Mouse (Mus musculus): ENCODE measurements at regions not wholly inside any gene's neighbourhood (a gene's known extent, or its start where the extent isn't known, plus 50 kb on each side); places are given as distances from the start of the nearest gene placed in this dataset.
"Not testable (repeated sequence)": the region's sequence is repeated elsewhere in the genome, so short reads cannot be mapped to it uniquely, and the experiment has no call there.

- no peak for DNase-seq
Observed at GRCm38 (mm10) chr2:63580489-63581139, 396.5 kb upstream of the Kcnh7 start.

- DNase-seq: peak; percentile 5 to 9
Observed at GRCm38 (mm10) chr2:63575172-63575571, 391.1 kb upstream of the Kcnh7 start.

DNA sequence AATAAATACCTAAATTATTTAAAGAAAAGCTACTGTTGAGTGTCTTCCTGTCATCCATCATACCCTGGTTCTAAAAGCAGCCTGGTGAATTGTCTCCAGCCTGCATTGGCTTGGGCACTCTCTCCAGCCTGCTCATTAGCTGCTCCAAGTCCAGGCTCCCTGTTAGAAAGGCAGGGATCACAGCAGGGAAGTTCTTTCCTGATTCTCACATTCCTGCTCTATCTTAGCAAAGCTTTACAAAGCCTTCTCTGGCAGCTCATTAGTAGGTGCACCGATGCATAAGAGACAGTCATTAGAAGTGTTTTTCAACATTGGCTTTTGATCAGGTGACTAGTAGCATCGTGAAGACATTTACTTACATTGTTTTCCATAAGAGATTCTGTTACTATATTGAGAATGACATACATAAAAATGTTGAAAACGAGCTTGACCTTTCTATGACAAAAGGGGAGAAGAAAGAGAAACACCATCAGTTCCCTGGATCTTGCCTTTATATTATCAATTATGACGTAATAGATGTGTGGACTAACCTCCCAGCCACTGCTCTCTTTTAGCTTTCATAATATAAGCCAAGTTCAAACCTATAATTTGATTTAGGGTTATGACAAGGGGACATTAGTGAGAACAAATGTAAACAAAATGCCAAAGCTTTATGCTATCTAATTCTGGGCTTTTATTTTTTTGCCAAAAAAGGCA is 390.1 kb upstream of the Kcnh7 start:
- peak; percentile 36 to 54 for DNase-seq

GRCm38 (mm10) chr2:63573015-63573807 is 389.1 kb upstream of the Kcnh7 start:
- no peak for DNase-seq

DNA sequence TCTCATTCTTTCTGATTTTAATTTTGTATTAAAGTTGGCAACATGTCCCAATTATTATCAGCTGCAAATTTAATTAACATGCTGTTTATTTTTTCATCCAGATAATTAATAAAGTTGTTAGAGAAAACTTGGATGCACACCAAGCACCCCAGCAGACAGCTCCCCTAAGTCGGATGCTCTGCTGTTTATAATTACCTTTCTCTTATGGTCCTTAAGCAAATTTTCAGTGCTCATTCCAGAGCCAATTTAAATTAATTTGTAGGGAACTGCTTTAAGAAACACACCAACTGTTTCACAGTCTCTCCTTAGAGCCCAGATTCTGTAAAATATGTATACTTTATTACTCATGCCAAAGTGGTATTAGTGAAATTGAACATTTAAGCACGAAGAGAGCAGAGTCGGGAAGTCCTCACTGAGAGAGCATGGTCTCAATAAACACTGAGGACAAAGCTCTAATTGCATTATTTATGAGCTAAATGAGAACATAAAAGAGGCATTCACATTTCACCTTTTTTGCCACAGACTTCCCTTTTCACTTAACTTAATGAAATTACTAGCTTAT is 372.9 kb upstream of the Kcnh7 start:
- DNase-seq: peak; percentile 5 to 34

DNA sequence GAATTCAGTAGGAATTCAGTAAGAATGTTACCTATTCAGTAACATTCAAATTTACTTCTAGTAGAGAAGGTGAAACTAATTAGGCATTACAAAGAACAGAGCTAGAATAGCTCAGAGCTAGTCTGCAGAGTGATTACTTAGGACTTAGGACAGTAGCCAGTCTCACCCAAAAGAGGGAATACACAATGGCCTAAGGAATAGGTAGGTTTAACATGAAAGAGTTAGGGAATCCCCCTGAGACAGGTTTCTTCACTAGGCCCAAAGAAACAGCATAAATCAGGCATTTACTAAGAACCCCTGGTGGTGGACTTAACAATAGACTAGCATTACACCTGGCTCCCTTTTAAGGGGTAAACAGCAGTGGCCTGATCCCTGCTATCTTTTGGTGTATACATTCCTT is 357.7 kb upstream of the Kcnh7 start:
- not testable (repeated sequence) for DNase-seq

- no peak for DNase-seq
Observed at GRCm38 (mm10) chr2:63518534-63518933, 334.4 kb upstream of the Kcnh7 start.

DNA sequence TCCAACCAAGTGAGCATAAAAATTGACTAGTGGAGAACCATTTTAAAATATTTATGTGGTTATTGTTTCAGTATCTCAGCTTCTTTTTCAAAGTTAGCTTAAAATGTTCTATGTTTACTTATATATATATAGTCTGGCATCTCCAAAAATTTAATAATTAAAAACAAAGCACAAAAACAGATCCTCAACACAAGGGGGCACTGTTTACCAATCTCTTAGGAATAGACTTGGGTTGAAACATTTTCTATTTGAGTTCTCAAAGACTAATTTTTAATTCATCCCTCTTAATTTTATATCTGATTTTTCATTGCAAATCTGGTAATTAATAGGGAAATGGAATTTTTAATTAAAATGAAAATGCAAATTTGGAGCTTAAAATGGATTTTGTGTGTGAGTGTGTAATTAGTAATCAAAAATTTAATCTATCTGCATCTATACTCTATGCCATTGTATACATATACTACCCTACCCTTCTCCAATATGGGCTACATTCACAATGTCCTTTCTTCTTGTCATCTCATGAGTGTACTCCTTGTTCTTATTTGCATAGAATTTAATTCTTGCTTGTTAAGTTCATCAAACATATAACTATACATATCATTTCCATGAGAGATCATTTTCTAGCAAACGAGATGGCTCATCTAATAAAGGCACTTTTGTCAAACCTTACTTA is 329.6 kb upstream of the Kcnh7 start:
- DNase-seq: peak; percentile 37 to 73

DNA sequence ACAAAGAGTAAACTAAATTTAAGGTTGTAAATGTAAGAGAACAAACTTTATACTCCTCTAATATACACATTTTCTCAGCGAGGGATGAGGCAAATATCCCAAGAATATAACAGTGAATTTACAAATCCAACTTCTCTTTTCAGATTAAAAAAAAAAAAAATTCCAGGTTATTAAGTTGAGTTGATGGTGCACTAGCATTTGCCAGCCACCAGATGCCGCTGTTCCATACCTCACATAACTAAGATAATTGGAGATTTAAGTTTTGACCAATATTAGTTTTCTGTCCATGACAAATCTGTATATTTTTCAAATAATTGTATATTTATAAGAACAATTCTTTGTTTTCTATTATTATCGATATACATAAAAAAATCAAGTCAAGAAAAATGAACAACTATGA is 319.9 kb upstream of the Kcnh7 start:
- DNase-seq: peak; percentile 50 to 53

- DNase-seq: no peak
Observed at GRCm38 (mm10) chr2:63476411-63476810, 292.3 kb upstream of the Kcnh7 start.

GRCm38 (mm10) chr2:63475255-63475654 is 291.2 kb upstream of the Kcnh7 start:
- no peak for DNase-seq

DNA sequence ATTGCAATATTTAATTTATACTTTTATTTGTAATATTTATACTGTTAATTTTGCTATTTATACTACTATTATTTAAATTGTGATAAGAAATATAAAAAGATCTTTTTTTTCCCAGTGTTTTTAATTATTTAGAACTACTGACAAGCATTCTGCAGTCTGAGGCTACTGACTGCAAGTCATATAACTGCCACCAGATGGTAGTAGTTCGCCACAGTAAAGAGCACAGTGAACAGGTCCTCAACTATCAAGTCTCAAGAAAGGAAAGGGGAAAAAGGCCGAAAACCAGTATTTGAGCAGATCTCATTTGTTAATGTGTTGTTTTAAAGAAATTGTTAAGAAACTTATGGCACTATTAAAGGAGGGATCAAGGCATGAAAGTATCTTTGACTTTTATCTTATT is 289.6 kb upstream of the Kcnh7 start:
- DNase-seq: peak; percentile 67 to 70

DNA sequence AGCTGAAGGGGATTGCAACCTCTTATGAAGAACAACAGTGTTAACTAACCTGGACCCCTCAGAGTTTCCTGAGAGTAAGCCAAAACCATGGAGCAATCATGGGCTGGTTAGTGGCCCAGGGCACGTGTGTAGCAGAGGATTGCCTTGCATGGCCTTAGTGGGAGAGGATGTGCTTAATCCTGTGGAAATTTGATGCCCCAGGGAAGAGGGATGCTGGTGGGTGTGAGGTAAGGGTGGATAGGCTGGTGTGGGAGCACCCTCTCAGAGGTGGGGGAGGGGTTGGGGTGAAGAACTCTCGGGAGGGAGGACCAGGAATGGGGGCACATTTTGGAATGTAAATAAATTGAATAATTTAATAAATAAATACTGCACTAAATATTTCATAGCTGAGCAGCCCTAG is 288.2 kb upstream of the Kcnh7 start:
- no peak for DNase-seq

DNA sequence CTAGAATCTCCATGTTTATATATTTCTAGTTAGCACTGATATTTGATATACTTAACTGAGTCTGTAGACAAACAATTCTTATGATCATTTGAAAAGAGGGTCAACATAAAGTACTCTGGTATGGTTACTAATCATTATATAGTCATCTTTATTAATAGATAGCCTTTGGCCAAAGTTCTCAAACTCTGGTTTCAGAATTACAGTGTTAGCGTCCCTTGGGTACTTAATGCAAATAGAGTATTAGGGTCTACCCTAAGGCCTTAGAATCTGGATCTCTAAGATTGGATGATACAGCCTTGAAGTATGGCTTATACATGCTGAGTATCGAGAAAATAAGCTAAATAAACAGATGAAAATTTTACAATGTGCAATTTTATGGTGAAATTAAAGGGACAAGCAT is 275.0 kb upstream of the Kcnh7 start:
- DNase-seq: no peak

DNA sequence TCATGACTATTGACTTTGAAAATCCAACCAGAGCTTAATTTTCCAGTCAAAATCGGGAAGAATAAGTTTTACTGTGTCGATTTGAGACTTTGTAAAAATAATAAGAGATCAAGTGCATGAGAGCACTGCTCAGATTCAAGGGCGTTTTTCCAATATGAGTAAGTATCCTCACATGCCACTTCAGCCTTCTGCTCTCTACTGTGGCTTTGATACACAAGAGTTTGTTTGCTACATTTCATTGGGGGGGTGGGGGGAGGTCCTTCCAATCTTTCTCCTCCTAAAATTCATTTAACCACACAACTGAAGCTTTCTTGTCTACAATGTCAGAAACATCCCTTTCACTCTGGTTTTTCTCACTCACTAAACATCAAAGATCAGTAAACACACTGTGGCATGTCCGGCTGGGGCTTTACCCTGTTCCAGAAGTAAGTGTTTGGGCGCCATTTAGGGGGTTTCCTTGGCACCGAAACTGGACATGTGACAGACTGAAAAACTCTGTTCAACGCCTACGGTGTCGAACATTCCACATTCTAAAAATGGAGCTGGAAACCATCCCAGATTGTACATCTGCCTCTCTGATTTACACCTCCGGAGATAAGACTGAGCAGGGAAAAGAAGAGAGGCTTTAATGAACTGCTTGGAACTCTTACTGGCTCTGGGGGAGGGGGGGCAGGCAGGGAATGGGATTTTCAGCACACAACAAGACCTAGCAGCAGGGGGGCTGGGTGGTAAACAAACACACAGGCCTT is 270.4 kb upstream of the Kcnh7 start:
- peak; percentile 80 to 84 for DNase-seq

GRCm38 (mm10) chr2:63452891-63453290 is 268.8 kb upstream of the Kcnh7 start:
- peak; percentile 69 to 79 for DNase-seq

DNA sequence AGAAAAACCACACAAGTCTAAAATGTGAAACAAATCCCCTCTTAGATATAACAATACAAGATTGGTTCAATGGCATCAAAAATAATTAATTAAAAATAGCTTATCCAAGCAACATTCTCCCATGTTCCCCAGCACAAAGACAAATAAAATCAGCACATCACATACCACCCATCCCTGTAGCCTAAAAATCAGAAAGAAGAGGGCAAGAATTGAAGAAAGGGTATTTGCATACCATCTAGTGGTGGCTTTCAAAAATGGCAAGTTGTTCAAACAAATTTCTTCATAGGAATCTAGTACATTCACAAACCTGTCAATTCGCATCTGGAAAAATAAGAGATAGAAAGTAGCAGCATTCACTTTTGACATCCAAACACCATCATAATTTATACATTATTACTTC is 268.1 kb upstream of the Kcnh7 start:
- DNase-seq: peak in 1 of 2 experiments; percentile 53

DNA sequence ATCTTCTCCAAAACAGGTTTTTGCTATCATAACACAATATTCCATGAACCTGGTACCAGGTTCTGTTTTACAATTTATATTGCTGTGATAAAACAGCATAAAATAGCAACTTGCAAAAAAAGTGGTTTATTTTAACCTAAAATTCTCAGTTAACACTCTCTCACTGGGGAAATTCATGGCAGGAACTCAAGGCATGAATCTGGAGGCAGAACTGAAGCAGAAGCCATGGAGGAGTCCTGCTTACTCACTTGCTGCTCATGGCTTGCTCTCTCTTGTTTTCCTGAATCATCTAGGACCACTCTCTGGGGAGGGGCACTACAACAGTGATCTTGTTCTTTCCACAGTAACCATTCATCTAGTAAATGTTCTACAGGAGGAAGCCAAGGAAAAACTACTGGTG is 250.2 kb upstream of the Kcnh7 start:
- DNase-seq: no peak

DNA sequence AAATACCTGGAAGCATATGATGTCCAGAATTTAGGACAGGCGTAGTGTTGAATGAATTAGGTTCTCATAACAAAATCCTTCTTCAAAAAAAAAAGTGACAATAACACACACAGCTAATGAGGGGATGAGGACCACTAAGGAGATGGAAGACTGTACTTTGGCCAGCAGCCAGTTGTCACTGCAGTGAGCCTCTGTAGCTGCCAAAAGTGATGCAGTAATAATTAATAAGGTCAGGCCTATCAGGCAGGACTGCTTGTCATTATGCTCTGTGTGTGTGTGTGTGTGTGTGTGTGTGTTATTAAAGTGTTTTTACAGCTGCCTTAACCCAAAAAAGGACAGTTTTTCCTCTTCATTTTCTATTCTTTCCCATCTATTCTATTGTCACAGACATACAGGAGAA is 221.3 kb upstream of the Kcnh7 start:
- DNase-seq: peak; percentile 88 to 89

Measured in cerebellum, postnatal 10 days (tissue).